Mouse (Mus musculus) spleen, postnatal 10 days (tissue): ENCODE measurements around the gene Krt36.

ENCODE experiments used
- DNase-seq, 2 experiments: peaks; one replicate each; pipeline ENCODE4 v3.0.0; 2021 to 2022; ENCODE audit warnings: low spot score in 2 of 2

Gene Krt36

GRCm38 (mm10) chr11:100105576-100106122 is at the start of gene Krt36:
Krt36 (minus strand) TSS chr11:100105626.
- no peak for DNase-seq

- no peak for DNase-seq
These were observed 43.3 kb upstream of the Krt36 start, which contains the start of gene Krt19 for GRCm38 (mm10) chr11:100148615-100149330. Krt19 (minus strand) TSS chr11:100148665.

- DNase-seq: no peak
These were observed 42.3 kb upstream of the Krt36 start for GRCm38 (mm10) chr11:100147566-100148353.

- no peak for DNase-seq
These were observed 40.6 kb upstream of the Krt36 start for GRCm38 (mm10) chr11:100145858-100146560.

- no peak for DNase-seq
These were observed 39.7 kb upstream of the Krt36 start for GRCm38 (mm10) chr11:100145104-100145503.

GRCm38 (mm10) chr11:100140966-100141365 is 35.5 kb upstream of the Krt36 start:
- no peak for DNase-seq

- DNase-seq: no peak
These were observed 34.0 kb upstream of the Krt36 start for GRCm38 (mm10) chr11:100139391-100139790.

GRCm38 (mm10) chr11:100138809-100139208 is 33.4 kb upstream of the Krt36 start:
- DNase-seq: no peak

GRCm38 (mm10) chr11:100137693-100138092 is 32.3 kb upstream of the Krt36 start:
- DNase-seq: no peak

- no peak for DNase-seq
These were observed 31.1 kb upstream of the Krt36 start for GRCm38 (mm10) chr11:100136559-100136958.

- DNase-seq: no peak
These were observed 30.3 kb upstream of the Krt36 start, which contains the start of gene Krt15 for GRCm38 (mm10) chr11:100135731-100136130. Krt15 (minus strand) TSS chr11:100135928.

- no peak for DNase-seq
These were observed 19.5 kb upstream of the Krt36 start for GRCm38 (mm10) chr11:100124901-100125300.

GRCm38 (mm10) chr11:100121466-100121865 is 16.0 kb upstream of the Krt36 start, which contains the start of gene Krt13:
Krt13 (minus strand) TSS chr11:100121566.
- no peak for DNase-seq

GRCm38 (mm10) chr11:100120331-100120730 is 14.9 kb upstream of the Krt36 start:
- no peak for DNase-seq

- DNase-seq: no peak
These were observed 8.3 kb upstream of the Krt36 start for GRCm38 (mm10) chr11:100113742-100114029.

GRCm38 (mm10) chr11:100112935-100113741 is 7.7 kb upstream of the Krt36 start:
- no peak for DNase-seq

GRCm38 (mm10) chr11:100102693-100103429 is 2.6 kb downstream of the Krt36 start:
- DNase-seq: no peak

GRCm38 (mm10) chr11:100100391-100100790 is 5.0 kb downstream of the Krt36 start:
- no peak for DNase-seq

GRCm38 (mm10) chr11:100097819-100098218 is 7.6 kb downstream of the Krt36 start:
- DNase-seq: no peak

GRCm38 (mm10) chr11:100096141-100096540 is 9.3 kb downstream of the Krt36 start, which contains the start of gene Krt35:
Krt35 (minus strand) TSS chr11:100096241.
- no peak for DNase-seq
